Mouse (Mus musculus): ENCODE data around the gene Gja8. TPM values are rescaled to one million over a fixed set of nuclear protein-coding genes. Genes with fewer than 3 reads are reported as not detected.

Gja8 gene
- polyA plus RNA-seq, 1 experiment from 2014 or later, result not detected

- Histone ChIP-seq H3K36me3 (ENCODE audit: control insufficient read depth, insufficient read depth, low read length) (no peaks in the 10 kb centered on the region; the same call in 1 of the 2 replicates), H3K4me3 (replicated peaks; ENCODE audit: low read length) (no peak overlapping the region), H3K4me1 (ENCODE audit: control insufficient read depth, insufficient read depth, low read length) (no peaks in the 10 kb centered on the region), H3K27ac (ENCODE audit: low read length) (no peak overlapping the region), H3K27me3 (ENCODE audit: control insufficient read depth, insufficient read depth, low read length) (no peaks in the 10 kb centered on the region), H3K9ac (ENCODE audit: low read length) (no peak overlapping the region), H3K4me2 (ENCODE audit: low read depth, low read length) (no peak overlapping the region), H3K9me3 (replicated peaks; ENCODE audit: control insufficient read depth, low read length) (no peaks in the 10 kb centered on the region)
- WGBS, result 95% methylated on average over 14 of the region's 14 CpGs
- ATAC-seq (ENCODE audit: insufficient read depth, low FRiP score), result no peak
These were observed 43.6 kb downstream of the Gja8 start for GRCm38 (mm10) chr3:96882061-96882849.

- WGBS, result 81% methylated on average over 6 of the region's 6 CpGs
- no peak overlapping the region for H3K27ac ChIP-seq (ENCODE audit: low read length)
- no peak overlapping the region for H3K9ac ChIP-seq (ENCODE audit: low read length)
- no peaks in the 10 kb centered on the region for H3K36me3 ChIP-seq (ENCODE audit: control insufficient read depth, insufficient read depth, low read length)
- no peaks in the 10 kb centered on the region for H3K9me3 ChIP-seq (replicated peaks; ENCODE audit: control insufficient read depth, low read length)
- no peaks in the 10 kb centered on the region for H3K27me3 ChIP-seq (ENCODE audit: control insufficient read depth, insufficient read depth, low read length)
- no peak overlapping the region for H3K4me3 ChIP-seq (replicated peaks; ENCODE audit: low read length)
- H3K4me2 ChIP-seq (ENCODE audit: low read depth, low read length), result no peak overlapping the region
- no peaks in the 10 kb centered on the region for H3K4me1 ChIP-seq (ENCODE audit: control insufficient read depth, insufficient read depth, low read length)
- ATAC-seq (ENCODE audit: insufficient read depth, low FRiP score), result no peak
These were observed 44.3 kb downstream of the Gja8 start for GRCm38 (mm10) chr3:96881557-96881956.

GRCm38 (mm10) chr3:96880385-96880784, 45.4 kb downstream of the Gja8 start:
- Histone ChIP-seq H3K9me3 (replicated peaks; ENCODE audit: control insufficient read depth, low read length) (no peaks in the 10 kb centered on the region), H3K36me3 (ENCODE audit: control insufficient read depth, insufficient read depth, low read length) (no peaks in the 10 kb centered on the region), H3K4me2 (ENCODE audit: low read depth, low read length) (no peak overlapping the region), H3K27me3 (ENCODE audit: control insufficient read depth, insufficient read depth, low read length) (no peaks in the 10 kb centered on the region), H3K4me1 (ENCODE audit: control insufficient read depth, insufficient read depth, low read length) (no peaks in the 10 kb centered on the region), H3K4me3 (replicated peaks; ENCODE audit: low read length) (no peak overlapping the region), H3K27ac (ENCODE audit: low read length) (no peak overlapping the region), H3K9ac (ENCODE audit: low read length) (no peak overlapping the region)
- ATAC-seq (ENCODE audit: insufficient read depth, low FRiP score), result no peak
- 87% methylated on average over 4 of the region's 4 CpGs for WGBS

DNA sequence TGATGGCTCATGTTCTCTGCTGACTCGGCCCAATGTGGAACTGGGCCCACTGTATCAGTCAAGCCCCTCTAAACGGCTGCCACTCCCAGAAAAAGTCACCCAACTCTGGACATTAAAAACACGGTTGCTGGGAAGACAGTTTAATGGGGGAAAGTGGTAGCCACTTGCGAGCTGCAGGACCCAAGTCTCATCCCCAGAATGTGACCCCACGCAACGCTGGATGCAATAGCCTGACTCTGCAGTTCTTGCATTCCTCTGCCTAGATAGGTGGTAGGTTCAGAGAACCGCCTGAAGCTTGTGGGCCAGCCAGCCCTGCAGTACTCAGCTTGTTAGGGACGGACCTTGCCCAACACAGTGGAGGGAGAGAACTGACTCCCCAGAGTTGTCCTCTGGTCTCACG, 46.3 kb downstream of the Gja8 start:
- H3K4me2 ChIP-seq (ENCODE audit: low read depth, low read length), result no peak overlapping the region
- ATAC-seq (ENCODE audit: insufficient read depth, low FRiP score), result no peak
- no peaks in the 10 kb centered on the region for H3K4me1 ChIP-seq (ENCODE audit: control insufficient read depth, insufficient read depth, low read length)
- 88% methylated on average over 9 of the region's 9 CpGs for WGBS
- H3K27ac ChIP-seq (ENCODE audit: low read length), result no peak overlapping the region
- no peak overlapping the region for H3K4me3 ChIP-seq (replicated peaks; ENCODE audit: low read length)
- no peaks in the 10 kb centered on the region for H3K27me3 ChIP-seq (ENCODE audit: control insufficient read depth, insufficient read depth, low read length)
- H3K9ac ChIP-seq (ENCODE audit: low read length), result no peak overlapping the region
- 0 out of 2 replicates have a peak, but pooled peaks cover 1% of the 10 kb centered on the region for H3K36me3 ChIP-seq (ENCODE audit: control insufficient read depth, insufficient read depth, low read length)
- no peaks in the 10 kb centered on the region for H3K9me3 ChIP-seq (replicated peaks; ENCODE audit: control insufficient read depth, low read length)

DNA sequence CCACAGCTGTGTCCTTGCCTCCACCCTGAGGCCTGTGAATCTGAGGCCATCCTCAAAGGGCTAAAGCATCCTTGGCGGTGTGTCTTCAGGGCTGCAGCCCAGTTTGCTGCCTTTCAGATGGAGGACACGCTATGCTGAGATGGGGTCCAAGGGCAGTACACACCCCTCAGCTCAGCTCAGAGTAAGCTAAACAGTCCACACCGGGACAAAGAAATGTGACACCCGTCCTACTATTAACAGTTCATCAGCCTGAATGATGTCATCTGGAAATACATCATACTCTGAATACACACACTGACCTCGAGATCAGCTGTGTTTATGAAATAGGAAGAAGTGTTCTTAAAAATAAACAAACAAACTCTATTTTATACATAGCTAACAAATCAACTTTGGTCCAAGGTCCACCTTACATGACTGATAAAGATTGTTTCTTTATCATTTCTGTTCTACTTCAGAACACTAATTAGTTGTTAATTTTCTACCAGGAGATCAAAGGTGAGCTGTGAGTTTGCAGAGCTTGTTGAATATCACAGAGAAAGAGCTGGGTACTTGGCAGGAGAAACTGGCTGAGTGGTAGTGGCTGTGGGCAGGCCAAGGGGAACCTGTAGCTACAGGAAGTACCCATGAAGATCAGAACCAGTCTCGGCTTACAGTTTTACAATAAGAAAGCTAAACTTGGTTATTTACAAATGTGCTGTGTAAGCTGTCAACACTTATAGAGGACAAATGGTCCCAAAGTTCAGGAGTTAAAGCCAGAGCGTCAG, 50.8 kb downstream of the Gja8 start:
- Histone ChIP-seq H3K9me3 (replicated peaks; ENCODE audit: control insufficient read depth, low read length) (no peaks in the 10 kb centered on the region), H3K36me3 (ENCODE audit: control insufficient read depth, insufficient read depth, low read length) (0 out of 2 replicates have a peak, but pooled peaks cover 16% of the 10 kb centered on the region), H3K9ac (ENCODE audit: low read length) (no peak overlapping the region), H3K27ac (ENCODE audit: low read length) (peak overlapping the region; percentile 11; the same call in 1 of the 2 replicates), H3K27me3 (ENCODE audit: control insufficient read depth, insufficient read depth, low read length) (no peaks in the 10 kb centered on the region), H3K4me2 (ENCODE audit: low read depth, low read length) (no peak overlapping the region), H3K4me1 (ENCODE audit: control insufficient read depth, insufficient read depth, low read length) (no peaks in the 10 kb centered on the region), H3K4me3 (replicated peaks; ENCODE audit: low read length) (no peak overlapping the region)
- WGBS, result 44% methylated on average over 7 of the region's 7 CpGs
- no peak for ATAC-seq (ENCODE audit: insufficient read depth, low FRiP score)

DNA sequence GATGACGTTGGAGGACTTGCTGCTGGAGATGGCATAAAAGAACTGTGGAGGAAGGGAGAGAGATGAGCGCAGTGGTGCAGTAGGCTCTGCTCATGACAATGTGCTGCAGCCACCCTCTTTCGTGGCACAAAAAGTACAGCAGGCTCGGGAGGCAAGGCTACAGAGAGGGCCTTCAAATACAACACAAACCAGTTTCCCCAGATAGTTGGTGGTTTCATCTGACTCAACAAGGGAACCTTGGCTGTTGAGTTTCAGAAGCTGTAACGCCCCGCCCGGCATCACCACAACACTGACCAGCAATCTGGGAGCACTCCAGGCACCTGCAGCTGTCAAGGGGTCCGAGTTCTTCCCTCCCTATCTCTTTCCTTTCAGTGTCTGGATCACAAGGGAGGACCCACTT, 53.3 kb downstream of the Gja8 start:
- no peak overlapping the region for H3K4me2 ChIP-seq (ENCODE audit: low read depth, low read length)
- H3K9ac ChIP-seq (ENCODE audit: low read length), result no peak overlapping the region
- no peak overlapping the region for H3K4me3 ChIP-seq (replicated peaks; ENCODE audit: low read length)
- H3K4me1 ChIP-seq (ENCODE audit: control insufficient read depth, insufficient read depth, low read length), result no peaks in the 10 kb centered on the region
- H3K27me3 ChIP-seq (ENCODE audit: control insufficient read depth, insufficient read depth, low read length), result no peaks in the 10 kb centered on the region
- H3K27ac ChIP-seq (ENCODE audit: low read length), result no peak overlapping the region
- ATAC-seq (ENCODE audit: insufficient read depth, low FRiP score), result no peak
- no peaks in the 10 kb centered on the region for H3K9me3 ChIP-seq (replicated peaks; ENCODE audit: control insufficient read depth, low read length)
- WGBS, result 89% methylated on average over 8 of the region's 8 CpGs
- 0 out of 2 replicates have a peak, but pooled peaks cover 23% of the 10 kb centered on the region for H3K36me3 ChIP-seq (ENCODE audit: control insufficient read depth, insufficient read depth, low read length)

GRCm38 (mm10) chr3:96871070-96871469, 54.8 kb downstream of the Gja8 start:
- 0 out of 2 replicates have a peak, but pooled peaks cover 23% of the 10 kb centered on the region for H3K36me3 ChIP-seq (ENCODE audit: control insufficient read depth, insufficient read depth, low read length)
- ATAC-seq (ENCODE audit: insufficient read depth, low FRiP score), result no peak
- 84% methylated on average over 8 of the region's 8 CpGs for WGBS

GRCm38 (mm10) chr3:96870270-96870669, 55.5 kb downstream of the Gja8 start:
- Histone ChIP-seq H3K4me3 (replicated peaks; ENCODE audit: low read length) (no peak overlapping the region), H3K27me3 (ENCODE audit: control insufficient read depth, insufficient read depth, low read length) (no peaks in the 10 kb centered on the region), H3K4me1 (ENCODE audit: control insufficient read depth, insufficient read depth, low read length) (no peaks in the 10 kb centered on the region), H3K9ac (ENCODE audit: low read length) (no peak overlapping the region), H3K36me3 (ENCODE audit: control insufficient read depth, insufficient read depth, low read length) (0 out of 2 replicates have a peak, but pooled peaks cover 23% of the 10 kb centered on the region), H3K4me2 (ENCODE audit: low read depth, low read length) (no peak overlapping the region), H3K27ac (ENCODE audit: low read length) (no peak overlapping the region), H3K9me3 (replicated peaks; ENCODE audit: control insufficient read depth, low read length) (no peaks in the 10 kb centered on the region)
- 82% methylated on average over 2 of the region's 2 CpGs for WGBS
- no peak for ATAC-seq (ENCODE audit: insufficient read depth, low FRiP score)

More at GRCm38 (mm10) chr3:96871070-96871469, 54.8 kb downstream of the Gja8 start:
- no peak overlapping the region for H3K4me2 ChIP-seq (ENCODE audit: low read depth, low read length)
- no peak overlapping the region for H3K27ac ChIP-seq (ENCODE audit: low read length)
- H3K9me3 ChIP-seq (replicated peaks; ENCODE audit: control insufficient read depth, low read length), result no peaks in the 10 kb centered on the region
- H3K4me1 ChIP-seq (ENCODE audit: control insufficient read depth, insufficient read depth, low read length), result no peaks in the 10 kb centered on the region
- no peaks in the 10 kb centered on the region for H3K27me3 ChIP-seq (ENCODE audit: control insufficient read depth, insufficient read depth, low read length)
- H3K4me3 ChIP-seq (replicated peaks; ENCODE audit: low read length), result no peak overlapping the region
- no peak overlapping the region for H3K9ac ChIP-seq (ENCODE audit: low read length)

DNA sequence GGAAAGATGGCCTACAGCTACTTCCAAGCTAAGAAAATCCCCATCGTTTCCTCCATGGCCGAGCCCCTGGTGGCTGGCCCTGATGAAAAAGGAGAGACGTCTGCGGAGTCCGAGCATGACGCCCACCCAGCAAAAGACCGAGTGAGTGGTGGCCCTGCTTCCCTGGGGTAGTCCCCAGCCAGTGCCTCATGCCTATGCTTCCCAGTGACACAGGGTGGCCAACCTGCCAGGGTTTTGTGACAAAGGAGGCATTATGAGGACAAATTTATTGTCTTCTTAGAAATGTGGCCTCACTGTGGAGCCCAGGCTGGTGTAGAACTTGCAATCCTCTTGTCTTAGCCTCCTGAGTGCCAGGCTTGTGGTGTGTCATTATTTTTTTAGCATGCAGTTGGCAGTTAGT, 56.7 kb downstream of the Gja8 start:
- Histone ChIP-seq H3K27ac (ENCODE audit: low read length) (no peak overlapping the region), H3K27me3 (ENCODE audit: control insufficient read depth, insufficient read depth, low read length) (no peaks in the 10 kb centered on the region), H3K4me1 (ENCODE audit: control insufficient read depth, insufficient read depth, low read length) (no peaks in the 10 kb centered on the region), H3K9ac (ENCODE audit: low read length) (no peak overlapping the region), H3K9me3 (replicated peaks; ENCODE audit: control insufficient read depth, low read length) (no peaks in the 10 kb centered on the region), H3K4me3 (replicated peaks; ENCODE audit: low read length) (no peak overlapping the region), H3K4me2 (ENCODE audit: low read depth, low read length) (no peak overlapping the region), H3K36me3 (ENCODE audit: control insufficient read depth, insufficient read depth, low read length) (0 out of 2 replicates have a peak, but pooled peaks cover 20% of the 10 kb centered on the region)
- WGBS, result 93% methylated on average over 7 of the region's 7 CpGs
- no peak for ATAC-seq (ENCODE audit: insufficient read depth, low FRiP score)
